Mouse (Mus musculus): ENCODE measurements around the gene Cbr2.

The Cbr2 gene

DNA sequence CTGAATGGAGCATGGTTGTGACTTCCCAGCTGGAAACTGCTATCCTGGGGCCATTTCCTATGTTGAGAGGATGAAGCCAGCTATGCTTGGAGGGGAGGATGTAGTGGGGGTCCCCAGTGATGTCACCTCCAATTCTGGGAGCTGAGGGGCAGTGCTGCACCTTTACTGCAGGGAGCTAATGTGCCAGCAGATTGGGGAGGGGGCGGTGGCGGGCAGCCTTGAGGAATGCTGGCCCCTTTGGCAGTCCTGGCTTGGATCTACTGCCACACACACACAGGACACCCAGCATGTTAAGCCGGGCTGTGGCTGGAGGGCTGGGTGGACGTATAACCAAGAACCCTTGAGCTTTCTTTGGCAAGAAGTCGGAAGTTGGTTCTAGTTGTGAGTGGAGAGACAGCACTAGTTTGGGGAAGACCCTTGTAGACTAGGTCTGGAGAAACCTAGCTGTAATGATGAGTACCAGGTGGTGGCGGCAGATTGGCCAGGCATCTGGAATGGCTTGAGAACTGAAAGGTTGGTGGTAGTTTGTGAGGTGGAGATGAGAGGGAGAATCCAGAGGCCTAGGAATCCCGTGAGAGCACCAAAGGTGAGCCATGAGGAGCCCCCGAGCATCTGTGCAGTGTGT, 19.8 kb downstream of the Cbr2 start:
- no peak for DNase-seq (ENCODE audit: low spot score)

DNA sequence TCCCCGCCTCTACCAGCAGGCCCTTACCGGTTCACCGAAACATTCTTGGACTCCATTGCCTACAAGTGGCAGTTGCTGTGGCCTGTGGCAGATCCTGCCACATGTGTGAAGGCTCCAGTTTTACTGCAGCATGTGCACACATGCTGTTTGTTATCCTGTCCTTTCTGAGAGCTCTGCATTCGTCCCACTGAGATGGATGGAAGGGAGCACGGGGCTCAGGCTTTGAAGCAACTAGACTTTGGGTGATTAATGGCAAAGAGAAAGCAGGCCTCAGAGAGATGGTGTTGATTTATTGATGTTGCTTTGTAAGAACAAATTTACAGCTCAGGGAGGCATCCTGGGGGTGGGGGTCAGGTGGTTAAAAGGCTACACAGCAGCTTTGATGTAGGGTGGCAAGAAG, 21.2 kb downstream of the Cbr2 start:
- DNase-seq (ENCODE audit: low spot score): no peak

DNA sequence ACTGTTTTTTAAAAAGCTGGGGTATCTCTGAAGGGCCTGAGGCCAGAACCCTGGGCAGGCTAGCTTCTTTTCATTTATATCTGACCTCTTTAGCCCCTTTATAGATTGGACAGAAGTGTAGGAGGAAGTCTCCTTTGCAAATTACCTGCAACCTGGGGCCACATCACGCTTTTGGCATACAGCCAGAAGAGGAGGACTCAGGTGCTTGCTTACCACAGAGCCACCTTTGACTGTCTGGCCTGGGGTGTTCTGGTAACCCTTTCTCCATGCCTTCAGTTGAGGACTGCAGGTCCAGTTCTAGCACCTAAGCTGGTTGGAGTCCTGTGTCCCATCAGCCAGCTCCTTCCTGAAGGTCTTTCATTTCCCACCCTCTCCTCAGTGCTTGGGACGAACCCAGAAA, 22.4 kb downstream of the Cbr2 start:
- no peak for DNase-seq (ENCODE audit: low spot score)

- no peak for DNase-seq (ENCODE audit: low spot score)
Measured at GRCm38 (mm10) chr11:120707969-120708368, 23.9 kb downstream of the Cbr2 start.

DNA sequence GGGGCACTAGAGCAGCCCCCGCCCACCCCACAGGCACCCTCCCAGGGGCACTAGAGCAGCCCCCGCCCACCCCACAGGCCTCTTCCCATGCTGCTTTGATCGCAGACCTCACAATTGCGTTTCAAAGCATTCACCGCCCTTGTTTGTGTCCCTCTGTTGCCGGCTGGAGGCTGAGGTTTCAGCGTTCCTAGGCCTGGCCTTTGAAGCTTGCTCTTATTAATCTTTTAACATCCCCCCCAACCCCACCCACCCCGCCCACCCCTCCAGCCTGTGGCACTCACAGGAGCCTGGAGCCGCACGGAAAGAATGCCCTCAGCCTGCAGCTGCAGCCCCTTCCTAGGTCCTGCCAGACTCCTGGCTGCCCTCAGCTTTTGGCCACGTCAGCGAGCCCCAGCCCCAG, 24.7 kb downstream of the Cbr2 start:
- DNase-seq (ENCODE audit: low spot score): no peak

DNA sequence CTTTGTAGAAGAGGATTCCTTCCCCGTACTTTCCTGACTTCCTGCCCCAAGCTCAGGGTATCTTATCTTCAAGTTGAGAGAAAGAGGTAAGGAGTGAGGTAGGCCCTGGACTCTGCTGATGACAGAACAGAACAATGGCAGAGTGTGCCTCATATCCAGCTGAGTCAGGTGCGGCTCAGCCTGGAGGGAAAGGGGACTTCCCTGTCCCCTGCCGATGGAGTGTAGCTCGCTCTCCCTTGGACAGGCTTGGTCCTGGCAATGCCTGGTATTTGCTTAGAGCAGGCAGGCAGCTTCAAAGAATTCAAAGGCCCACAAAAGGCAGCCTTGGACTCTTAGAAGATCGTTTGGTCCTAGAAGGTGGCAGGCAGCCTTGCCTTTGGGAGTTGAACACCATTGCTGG, 25.8 kb downstream of the Cbr2 start:
- no peak for DNase-seq (ENCODE audit: low spot score)

- no peak for DNase-seq (ENCODE audit: low spot score)
Measured at GRCm38 (mm10) chr11:120704486-120705325, 27.2 kb downstream of the Cbr2 start.

- DNase-seq (ENCODE audit: low spot score): no peak
Measured at GRCm38 (mm10) chr11:120703696-120704454, 28.0 kb downstream of the Cbr2 start.

DNA sequence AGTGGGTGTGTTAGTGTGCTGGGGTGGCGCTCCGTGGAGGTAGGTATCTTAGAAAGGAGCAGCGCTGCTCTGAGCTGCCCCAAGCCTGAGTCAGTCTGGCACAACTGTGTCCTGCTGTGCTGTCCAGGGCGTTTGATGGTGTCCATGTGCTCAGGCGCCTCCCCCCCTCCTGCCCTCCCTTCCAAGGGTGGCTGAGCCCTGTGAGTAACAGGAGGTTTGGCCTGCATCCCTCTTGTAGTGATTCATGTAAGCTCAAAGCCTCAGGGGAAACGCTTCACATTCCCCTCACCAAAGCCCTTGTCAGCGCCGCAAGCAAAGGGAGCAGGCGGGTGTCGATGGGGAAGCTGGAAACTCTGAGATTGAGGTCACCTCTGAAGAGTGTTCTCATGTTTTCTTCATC, 34.2 kb downstream of the Cbr2 start:
- no peak for DNase-seq (ENCODE audit: low spot score)

- no peak for DNase-seq (ENCODE audit: low spot score)
Measured at GRCm38 (mm10) chr11:120696568-120696967, 35.3 kb downstream of the Cbr2 start.

GRCm38 (mm10) chr11:120695641-120696040, 36.3 kb downstream of the Cbr2 start:
- DNase-seq (ENCODE audit: low spot score): no peak

DNA sequence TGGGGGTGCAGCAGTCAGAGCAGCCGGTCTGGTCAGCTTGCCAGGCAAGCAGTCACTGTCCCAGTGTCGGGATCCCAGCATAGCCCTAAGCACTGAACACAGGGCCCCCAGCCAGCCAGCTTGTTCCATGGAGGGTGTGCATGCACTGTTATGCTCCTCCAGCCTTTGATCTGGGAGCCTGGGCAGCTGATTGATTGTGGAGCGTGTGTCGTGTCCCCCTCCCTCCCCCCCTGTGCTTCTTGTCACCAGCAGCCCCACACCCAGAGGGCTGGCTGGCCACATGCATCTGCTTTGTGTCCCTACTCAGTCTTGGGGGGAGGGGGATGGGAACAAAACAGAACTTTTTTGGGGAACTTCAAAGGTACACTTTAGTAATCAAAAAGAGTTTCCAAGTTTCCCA, 36.7 kb downstream of the Cbr2 start:
- DNase-seq (ENCODE audit: low spot score): no peak

DNA sequence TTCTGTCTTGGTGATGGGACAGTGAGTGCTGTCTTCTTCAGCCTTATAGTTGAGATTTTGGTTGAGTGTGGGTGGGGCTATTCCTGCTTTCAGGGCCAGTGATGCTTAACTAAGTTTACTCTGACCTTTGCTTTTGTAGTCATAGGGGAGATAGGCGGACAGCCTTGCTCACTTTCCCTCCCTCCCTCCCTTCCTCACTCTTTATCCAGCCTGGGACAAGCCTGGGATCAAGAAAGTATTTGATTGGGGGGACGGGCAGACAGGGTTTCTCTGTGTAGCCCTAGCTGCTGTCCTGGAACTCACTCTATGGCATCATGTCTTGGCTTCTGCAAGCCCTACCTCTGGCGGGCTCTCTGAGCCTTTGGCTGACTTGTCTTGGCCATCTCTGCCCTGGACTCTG, 38.5 kb downstream of the Cbr2 start:
- DNase-seq (ENCODE audit: low spot score): no peak

- no peak for DNase-seq (ENCODE audit: low spot score)
Measured at GRCm38 (mm10) chr11:120692471-120693011, 39.4 kb downstream of the Cbr2 start.

DNA sequence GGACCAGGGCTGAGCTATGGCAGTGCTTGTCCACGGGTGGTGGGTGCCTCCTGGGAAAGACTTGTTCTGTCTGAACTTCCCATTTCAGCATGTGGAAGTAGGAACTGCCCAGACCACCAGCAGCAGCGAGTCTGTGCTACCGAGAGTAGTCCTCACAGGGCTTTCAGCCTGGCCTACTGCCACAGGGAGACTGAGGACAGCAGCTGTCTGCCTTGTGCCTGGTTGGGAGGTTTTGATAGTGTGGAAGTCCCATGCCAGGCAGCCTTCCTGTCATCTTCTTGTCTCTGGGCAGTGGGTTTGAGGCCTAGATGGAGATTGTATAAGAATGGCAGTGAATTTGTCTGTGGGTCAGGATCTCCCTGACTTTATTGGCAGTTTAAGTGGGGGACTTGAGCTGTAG, 42.5 kb downstream of the Cbr2 start:
- DNase-seq (ENCODE audit: low spot score): no peak

DNA sequence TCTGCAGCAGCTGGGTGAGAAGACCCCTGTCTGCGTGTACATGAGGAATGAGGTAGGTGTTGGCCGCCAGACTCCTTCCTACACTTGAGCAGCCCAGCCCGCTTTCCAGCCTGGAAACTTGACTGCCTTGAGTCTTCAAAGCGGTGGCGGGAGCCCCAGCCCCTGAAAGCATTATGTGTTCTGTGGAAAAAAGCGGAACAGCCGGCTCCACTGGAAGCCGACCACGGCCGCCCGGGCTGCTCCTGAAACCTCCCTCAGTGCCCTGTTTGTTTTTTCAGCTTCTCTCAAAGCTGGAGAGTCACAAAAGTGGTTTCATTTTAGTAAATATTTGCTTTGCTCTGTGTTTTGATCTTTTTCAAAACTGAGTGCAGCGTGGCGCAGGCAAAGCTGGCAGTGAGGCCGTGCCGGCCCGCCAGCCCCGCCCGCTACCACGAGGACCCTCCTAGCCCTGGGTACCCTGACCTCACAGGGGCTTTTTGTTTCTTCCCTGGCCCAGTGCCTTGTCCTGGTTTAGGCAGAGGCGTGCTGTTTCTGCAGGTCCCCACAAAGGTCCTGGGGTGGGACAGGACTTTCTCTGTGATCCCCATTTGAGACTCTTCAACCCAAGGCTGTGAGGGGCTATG, 45.2 kb downstream of the Cbr2 start:
- no peak for DNase-seq (ENCODE audit: low spot score)

DNA sequence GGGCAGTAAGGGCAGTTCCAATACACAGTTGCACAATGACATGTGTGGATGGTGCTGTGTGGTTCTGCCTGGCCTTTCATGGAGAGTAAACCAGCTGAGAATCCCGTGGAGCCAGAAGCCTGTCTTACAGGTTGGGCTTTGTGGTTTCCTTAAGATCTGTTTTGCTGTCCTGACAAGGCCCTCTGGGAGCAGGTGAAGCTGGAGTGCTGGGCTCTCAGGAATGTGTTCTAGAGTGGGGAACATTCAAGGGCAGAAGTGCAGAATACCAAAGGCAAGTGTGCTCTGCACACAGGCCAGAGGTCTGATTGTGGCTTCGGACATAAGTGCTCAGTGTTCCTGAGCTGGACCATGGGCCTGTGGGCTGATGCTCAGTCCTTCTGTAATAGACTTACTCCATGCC, 47.3 kb downstream of the Cbr2 start:
- no peak for DNase-seq (ENCODE audit: low spot score)

- DNase-seq (ENCODE audit: low spot score): no peak
Measured at GRCm38 (mm10) chr11:120684086-120684485, 47.8 kb downstream of the Cbr2 start.

GRCm38 (mm10) chr11:120683536-120683935, 48.4 kb downstream of the Cbr2 start:
- DNase-seq (ENCODE audit: low spot score): no peak

DNA sequence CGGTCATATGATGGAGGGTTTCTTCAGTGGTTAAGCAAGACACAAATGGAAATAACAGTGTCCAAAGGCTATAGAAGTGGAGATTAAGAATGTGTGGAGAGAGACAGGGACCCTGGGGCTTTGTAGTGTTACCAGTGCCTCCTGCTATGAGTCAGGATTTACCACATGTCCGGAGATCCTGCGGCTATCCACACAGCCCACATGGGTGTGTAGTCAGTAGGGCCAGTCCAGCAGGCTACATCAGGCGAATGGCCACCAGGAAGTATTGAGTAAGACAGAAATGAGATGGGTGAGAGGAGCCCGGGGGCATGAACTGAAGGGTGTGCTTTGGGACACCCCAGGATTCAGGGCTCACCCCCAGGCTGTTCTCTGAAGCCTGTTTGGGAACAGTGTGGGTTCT, 49.2 kb downstream of the Cbr2 start:
- DNase-seq (ENCODE audit: low spot score): no peak

GRCm38 (mm10) chr11:120679909-120680308, 52.0 kb downstream of the Cbr2 start:
- peak; percentile 19 for DNase-seq (ENCODE audit: low spot score)
